Mouse (Mus musculus) left cerebral cortex, adult 2 months (tissue): ENCODE results near the gene Dock8. TPM values are rescaled to one million over a fixed set of nuclear protein-coding genes. Genes with fewer than 3 reads are reported as not detected.

Experiments
- DNase-seq, 2 experiments: peaks; one replicate each; pipeline ENCODE4 v3.0.0; 2021 to 2022; ENCODE audit warnings: low spot score in 2 of 2, mixed read lengths in 1 of 2; ENCODE audit errors: extremely low spot score in 1 of 2
- H3K27ac ChIP-seq: fragments of 200-600 bp; 2 replicates; pipeline ENCODE4 v1.8.1; 2022
- H3K4me3 ChIP-seq: fragments of 200-600 bp; 2 replicates; pipeline ENCODE4 v1.8.1; 2022
- CTCF ChIP-seq: fragments of 200-600 bp; IDR thresholded peaks from 2 replicates; pipeline ENCODE4 v1.8.1; 2022; ENCODE audit warnings: antibody characterized with exemption, mild to moderate bottlenecking, moderate library complexity
- intact Hi-C: fragments of 180-260 bp; cut with DNase I; formaldehyde crosslinking; loops from one replicate; pipeline ENCODE4 v1.15.1; 2025
- total RNA-seq, 2 experiments: library from RNA; stranded (reverse); gene quantifications; 2 replicates each; pipeline ENCODE4 v1.2.3; 2021

Gene Dock8
- total RNA-seq, 2 experiments from 2014 or later = 3.5 to 4.6 TPM

DNA sequence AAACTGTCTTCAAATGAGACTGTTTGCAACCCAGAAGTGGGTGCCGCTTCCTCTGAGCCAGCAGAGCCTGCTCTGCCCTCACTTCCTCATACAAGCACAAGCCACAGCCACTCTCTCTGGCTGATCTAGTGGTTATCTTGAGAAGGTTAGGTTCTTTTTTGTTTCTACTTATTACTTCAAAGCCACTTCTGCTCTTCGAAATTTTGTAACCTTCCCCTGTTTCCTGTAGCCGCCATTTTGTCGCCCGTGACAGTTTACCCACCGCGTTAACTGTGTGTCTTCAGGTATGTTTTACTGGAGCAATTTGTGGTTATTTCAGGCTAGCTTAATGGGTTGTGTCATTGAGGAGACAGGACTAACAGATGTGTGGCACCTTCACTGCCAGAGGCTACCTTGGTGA is 53.0 kb downstream of the Dock8 start:
- Histone ChIP-seq H3K4me3 (no peak overlapping the region), H3K27ac (no peak overlapping the region)
- TF ChIP-seq CTCF = no peak
- no peak for DNase-seq
- intact Hi-C loops = no loop called here

DNA sequence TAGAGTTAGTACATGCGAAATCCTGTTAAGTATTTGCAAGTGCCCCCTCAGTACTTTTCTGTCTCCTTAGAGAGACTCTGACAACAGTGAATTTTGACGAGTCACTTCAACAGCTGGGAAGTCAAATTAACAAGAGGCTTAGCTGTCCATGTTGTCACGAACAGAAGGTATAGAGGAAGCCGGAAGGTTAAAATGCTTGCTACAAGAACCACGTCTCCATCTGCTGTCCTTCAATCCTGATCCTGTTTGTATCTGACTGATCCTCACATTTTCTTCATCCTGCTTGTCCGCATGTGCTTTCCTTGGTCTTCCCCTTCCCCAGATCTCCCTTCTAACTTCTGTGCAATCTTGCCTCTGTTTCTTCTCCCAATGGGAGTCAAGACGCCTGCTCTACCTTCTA is 53.8 kb downstream of the Dock8 start:
- DNase-seq = no peak
- Histone ChIP-seq H3K27ac (no peak overlapping the region), H3K4me3 (no peak overlapping the region)
- TF ChIP-seq CTCF = no peak
- intact Hi-C loops = no loop called here

DNA sequence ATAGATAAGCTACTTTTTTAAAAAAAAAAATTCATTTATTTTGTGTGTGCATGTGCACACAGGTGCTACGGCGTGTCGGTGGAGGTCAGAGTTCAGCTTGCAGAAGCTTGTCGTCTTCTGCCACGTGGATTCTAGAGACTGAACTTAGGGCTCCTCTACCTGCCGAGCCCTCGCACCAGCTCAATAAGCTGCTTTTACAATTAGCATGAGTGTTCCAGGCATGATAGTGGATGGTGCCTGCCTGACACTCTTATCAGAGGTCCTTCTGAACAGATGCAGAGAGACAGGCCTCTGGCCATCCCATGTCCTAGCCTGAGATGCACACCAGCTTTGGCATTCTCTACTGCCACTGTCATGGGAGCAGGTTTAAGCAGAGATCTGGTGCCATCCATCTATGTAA is 55.7 kb downstream of the Dock8 start:
- intact Hi-C loops = no loop called here
- Histone ChIP-seq H3K27ac (no peak overlapping the region), H3K4me3 (no peak overlapping the region)
- no peak for TF ChIP-seq CTCF
- DNase-seq = no peak

DNA sequence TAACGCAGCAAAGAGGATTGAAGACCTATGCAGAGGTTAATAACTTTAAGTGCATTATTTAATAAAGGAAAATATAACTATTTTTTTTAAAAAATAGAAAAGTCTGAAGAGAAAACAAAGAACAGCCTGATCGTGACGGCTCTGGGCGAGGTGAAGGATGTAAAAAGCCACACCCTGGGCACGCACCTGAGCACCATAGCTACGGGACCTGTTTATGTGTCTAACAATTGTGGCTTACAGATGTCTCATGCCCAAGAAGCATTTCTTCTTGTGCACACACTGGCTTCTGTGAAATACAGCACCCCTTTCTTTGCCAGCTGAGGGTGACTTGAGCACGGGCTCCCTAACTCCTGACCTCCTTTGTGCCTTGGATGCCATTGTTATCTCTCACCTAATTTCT is 56.2 kb downstream of the Dock8 start:
- Histone ChIP-seq H3K4me3 (no peak overlapping the region), H3K27ac (no peak overlapping the region)
- intact Hi-C loops = no loop called here
- no peak for DNase-seq
- no peak for TF ChIP-seq CTCF

DNA sequence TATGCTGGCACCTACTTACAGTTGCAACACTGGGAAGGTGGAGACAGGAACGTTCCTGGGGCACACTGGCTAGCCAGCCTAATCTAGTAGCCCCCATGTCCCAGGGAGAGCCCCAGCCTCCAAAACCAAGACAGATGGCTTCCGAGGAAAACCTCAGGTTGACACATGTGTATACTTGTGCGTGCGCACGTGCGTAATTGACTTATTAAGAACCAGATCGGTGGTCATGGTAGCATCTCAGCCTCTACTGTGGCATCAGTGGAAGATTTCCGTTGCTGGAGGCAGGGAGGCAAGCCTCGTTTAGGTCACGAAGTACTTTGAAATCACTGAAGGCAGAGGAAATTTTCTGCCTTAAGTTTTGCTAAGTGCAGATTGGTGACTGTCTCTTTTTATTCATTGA is 56.9 kb downstream of the Dock8 start:
- intact Hi-C loops = no loop called here
- H3K4me3 ChIP-seq = no peak overlapping the region
- no peak overlapping the region for H3K27ac ChIP-seq
- no peak for TF ChIP-seq CTCF
- no peak for DNase-seq

DNA sequence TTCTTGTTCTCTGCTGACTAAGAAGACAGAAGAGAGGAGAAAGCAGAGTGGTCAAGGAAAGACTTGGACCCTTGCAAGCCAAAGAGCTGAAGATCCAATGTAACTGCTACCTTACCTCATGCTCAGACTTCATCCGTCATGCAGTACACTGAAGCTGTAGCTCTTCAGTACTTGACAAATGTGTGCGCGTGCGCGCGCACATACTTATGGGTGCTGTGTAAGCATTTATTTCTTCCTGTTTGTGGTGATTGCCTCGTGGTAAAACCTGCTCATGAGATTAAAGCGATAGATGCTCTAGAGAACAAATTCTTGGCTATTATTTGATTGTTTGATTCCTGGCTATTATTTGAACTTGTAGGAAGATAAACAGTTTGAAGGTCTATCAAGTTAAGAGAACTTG is 58.5 kb downstream of the Dock8 start:
- DNase-seq = no peak
- intact Hi-C loops = no loop called here
- no peak for TF ChIP-seq CTCF
- H3K4me3 ChIP-seq = no peak overlapping the region
- H3K27ac ChIP-seq = no peak overlapping the region

DNA sequence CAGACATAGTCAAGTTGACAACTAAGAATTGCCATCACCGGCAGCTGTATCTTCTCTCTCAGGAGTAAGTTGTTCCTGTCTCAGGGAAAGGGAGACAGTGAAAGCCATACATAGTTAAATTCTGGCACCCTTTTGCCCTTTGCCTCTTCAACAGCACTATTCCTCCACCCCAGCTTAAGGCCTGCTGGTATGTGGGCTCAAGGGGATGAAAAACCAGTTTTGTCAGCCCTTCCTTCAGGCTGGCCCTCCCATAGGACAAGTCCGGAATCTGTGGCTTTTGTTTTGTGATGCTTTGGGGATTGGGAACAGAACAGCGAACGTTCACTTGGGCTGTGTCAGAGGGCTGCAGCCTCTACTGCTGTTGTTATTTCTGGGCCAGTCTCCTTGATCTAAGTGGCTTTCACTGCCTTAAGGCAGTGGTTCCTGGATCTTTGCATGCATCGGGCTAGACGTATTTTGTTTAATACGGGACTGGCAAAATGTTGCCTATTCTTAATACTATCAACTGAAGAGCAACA is 60.6 kb downstream of the Dock8 start:
- no peak overlapping the region for H3K4me3 ChIP-seq
- H3K27ac ChIP-seq = no peak overlapping the region
- intact Hi-C loops = no loop called here
- no peak for DNase-seq
- no peak for TF ChIP-seq CTCF

DNA sequence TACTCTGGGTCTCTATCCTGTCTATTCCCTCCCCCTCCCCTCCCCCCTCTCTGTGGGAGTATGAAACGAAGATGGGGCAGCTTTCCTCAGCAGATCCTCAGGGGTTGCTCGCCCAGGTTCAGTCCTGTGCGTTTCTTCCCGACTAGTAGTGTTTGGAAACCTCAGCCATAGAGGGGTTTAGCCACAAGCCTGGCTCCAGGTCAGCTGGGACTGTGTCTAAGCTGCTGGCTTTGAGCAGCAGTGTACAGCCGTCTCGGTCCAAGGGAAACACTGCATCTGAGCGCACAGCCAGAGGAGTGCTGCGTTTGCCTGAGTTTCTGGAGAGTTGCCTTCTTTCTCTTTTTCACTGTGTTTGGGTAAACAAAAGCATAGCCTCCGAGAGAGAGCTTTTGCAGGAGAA is 61.0 kb downstream of the Dock8 start:
- H3K27ac ChIP-seq = no peak overlapping the region
- no peak overlapping the region for H3K4me3 ChIP-seq
- intact Hi-C loops = no loop called here
- DNase-seq = no peak
- TF ChIP-seq CTCF = no peak

DNA sequence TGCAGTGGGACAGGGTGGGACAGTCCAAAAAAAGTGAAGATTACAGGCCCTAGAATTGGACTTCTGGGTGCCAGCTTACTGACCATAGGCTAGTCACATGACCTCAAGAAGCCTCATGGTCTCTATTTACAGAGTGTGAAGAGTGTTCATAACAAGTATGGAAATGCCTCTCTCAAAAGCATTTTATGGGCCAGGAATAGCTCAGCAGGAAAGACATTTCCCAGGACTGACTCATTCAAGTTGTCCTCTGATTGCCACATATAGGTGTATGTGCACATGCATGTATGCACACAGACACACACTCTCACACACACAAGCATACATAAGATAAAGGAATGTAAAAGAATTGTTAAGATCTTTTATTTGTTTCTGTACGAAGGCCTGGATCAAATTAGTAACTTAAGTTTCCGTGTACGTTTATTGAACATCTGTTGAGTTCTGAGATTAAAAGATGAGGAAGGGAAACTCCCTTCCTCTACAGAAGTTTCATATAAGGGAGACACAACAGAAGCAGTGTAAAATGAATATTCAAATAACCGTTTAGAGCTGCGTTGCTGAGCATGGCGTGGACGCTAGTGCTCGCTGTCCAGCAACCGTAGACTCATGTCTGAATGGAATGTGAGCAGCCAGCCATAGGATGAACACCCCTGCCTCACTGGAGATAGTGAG is 63.0 kb downstream of the Dock8 start:
- Histone ChIP-seq H3K27ac (no peak overlapping the region), H3K4me3 (no peak overlapping the region)
- intact Hi-C loops = no loop called here
- no peak for DNase-seq
- no peak for TF ChIP-seq CTCF

DNA sequence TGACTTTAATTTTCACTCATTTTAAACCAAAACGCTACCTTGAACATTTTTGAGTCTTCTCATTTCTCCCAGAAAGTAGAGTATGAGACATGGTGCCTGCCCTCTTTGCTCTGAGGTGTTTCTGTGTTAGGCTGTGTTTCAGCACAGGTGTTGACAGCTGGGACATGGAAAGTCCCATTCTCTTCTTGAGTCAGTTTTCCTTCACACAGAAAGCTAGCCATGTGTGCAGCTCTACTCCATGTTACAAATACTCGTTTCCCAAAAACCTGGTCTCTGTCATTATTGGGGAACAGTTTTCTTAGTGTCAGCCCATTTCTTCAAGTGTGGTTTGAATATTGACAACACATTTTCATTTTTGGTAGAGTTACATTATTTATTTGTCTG is 63.5 kb downstream of the Dock8 start:
- TF ChIP-seq CTCF = no peak
- Histone ChIP-seq H3K27ac (no peak overlapping the region), H3K4me3 (no peak overlapping the region)
- no peak for DNase-seq
- intact Hi-C loops = no loop called here

DNA sequence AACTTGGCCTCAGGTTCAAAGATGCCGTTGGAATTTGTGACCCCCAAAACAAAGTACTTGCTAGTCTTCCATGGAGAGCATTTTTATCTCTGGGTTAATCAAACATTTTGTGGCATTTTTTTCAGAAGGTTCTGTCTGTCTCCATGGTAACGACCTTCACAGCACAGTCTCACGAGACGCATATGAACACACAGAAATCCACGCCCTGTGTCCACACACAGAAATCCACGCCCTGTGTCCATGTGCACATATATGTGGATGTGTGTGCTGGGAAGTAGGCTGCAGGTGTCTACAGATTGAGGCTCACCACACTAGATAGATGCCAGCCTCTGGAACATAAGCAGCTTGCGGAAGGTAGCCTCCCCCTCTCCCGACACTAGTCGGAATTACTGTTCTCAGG is 66.9 kb downstream of the Dock8 start:
- Histone ChIP-seq H3K27ac (no peak overlapping the region), H3K4me3 (no peak overlapping the region)
- intact Hi-C loops = loop anchor here (5.0 kb wide), 1 partner anchor 104 kb away; the partner anchor contains the start of gene Cbwd1
- TF ChIP-seq CTCF = no peak
- no peak for DNase-seq

DNA sequence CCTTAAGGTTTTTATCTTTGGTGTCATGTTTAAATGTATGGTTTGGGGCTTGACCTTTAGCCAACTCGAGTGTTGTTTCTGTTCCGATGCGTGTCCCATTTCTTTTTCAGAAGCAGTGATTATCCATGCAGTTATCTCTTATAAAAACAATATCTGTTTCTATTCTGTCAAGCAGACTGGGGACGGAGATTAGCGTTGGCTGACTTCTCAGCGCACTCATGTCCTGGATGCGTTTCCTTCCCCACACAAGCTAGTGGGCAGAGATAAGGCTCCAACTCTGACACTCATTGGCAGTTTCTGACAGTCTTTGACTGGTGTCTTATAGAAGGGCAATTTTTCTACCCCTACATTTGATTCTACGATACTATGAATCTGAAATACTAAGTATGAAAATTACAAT is 69.2 kb downstream of the Dock8 start:
- DNase-seq = no peak
- H3K4me3 ChIP-seq = no peak overlapping the region
- no peak for TF ChIP-seq CTCF
- intact Hi-C loops = loop anchor here (5.0 kb wide), 1 partner anchor 106 kb away; the partner anchor contains the start of gene Cbwd1
- no peak overlapping the region for H3K27ac ChIP-seq

DNA sequence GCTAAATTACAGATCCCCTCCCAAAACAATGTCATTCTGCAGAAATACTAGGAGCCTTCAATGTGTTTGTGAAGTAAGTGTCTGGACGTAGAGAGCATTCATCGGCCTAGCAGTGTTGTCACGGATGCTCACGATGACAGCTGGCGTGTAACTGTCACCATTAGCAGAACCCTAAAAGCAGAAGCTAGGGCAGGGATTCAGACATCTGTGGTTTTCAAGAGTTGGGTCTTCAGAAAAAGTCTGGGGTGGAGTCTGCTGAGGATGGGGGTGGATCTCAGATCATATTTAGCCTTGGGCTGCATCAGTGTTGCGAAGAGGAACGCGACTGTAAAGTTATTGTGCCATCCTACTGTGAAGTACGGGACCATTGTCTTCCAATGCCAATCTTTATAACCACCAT is 73.2 kb downstream of the Dock8 start:
- TF ChIP-seq CTCF = no peak
- Histone ChIP-seq H3K4me3 (no peak overlapping the region), H3K27ac (no peak overlapping the region)
- DNase-seq = no peak
- intact Hi-C loops = no loop called here
